Mouse (Mus musculus) hindbrain, embryonic 11.5 days (tissue): ENCODE measurements around the gene Dpf2. TPM values are rescaled to one million over a fixed set of nuclear protein-coding genes. Genes with fewer than 3 reads are reported as not detected.

Source experiments
- ATAC-seq: fragments of 200-750 bp; cut with Nextera tagmentation; 2 replicates; pipeline ENCODE4 v1.8.0; 2017; ENCODE audit warnings: mild to moderate bottlenecking, moderate TSS enrichment, moderate library complexity; ENCODE audit not compliant: low FRiP score
- DNase-seq: peaks from one replicate; pipeline ENCODE4 v3.0.0-alpha.2; 2015; ENCODE audit warnings: low spot score
- H3K27ac ChIP-seq: fragments of 300-500 bp; sonication (generic); 2 replicates; pipeline ENCODE4 v1.5.1; 2014; ENCODE audit warnings: mild to moderate bottlenecking, low read depth, low read length
- H3K27me3 ChIP-seq: fragments of 300-500 bp; sonication (generic); 2 replicates; pipeline ENCODE4 v1.6.1; 2014; ENCODE audit warnings: mild to moderate bottlenecking, low read length, moderate library complexity, mixed read lengths; ENCODE audit not compliant: control insufficient read depth, insufficient read depth
- H3K36me3 ChIP-seq: fragments of 300-500 bp; sonication (generic); 2 replicates; pipeline ENCODE4 v1.6.1; 2014; ENCODE audit warnings: mild to moderate bottlenecking, low read length, moderate library complexity, mixed read lengths; ENCODE audit not compliant: control insufficient read depth, insufficient read depth
- H3K4me1 ChIP-seq: fragments of 300-500 bp; sonication (generic); replicated peaks from 2 replicates; pipeline ENCODE4 v1.6.1; 2014; ENCODE audit warnings: low read length, mixed read lengths; ENCODE audit not compliant: control insufficient read depth, insufficient read depth
- H3K4me2 ChIP-seq: fragments of 300-500 bp; sonication (generic); replicated peaks from 2 replicates; pipeline ENCODE4 v1.6.1; 2014; ENCODE audit warnings: mild to moderate bottlenecking, low read depth, low read length
- H3K4me3 ChIP-seq: fragments of 300-500 bp; sonication (generic); 2 replicates; pipeline ENCODE4 v1.5.1; 2014; ENCODE audit warnings: low read depth, low read length
- H3K9ac ChIP-seq: fragments of 300-500 bp; sonication (generic); 2 replicates; pipeline ENCODE4 v1.6.1; 2014; ENCODE audit warnings: low read depth, low read length
- H3K9me3 ChIP-seq: fragments of 300-500 bp; sonication (generic); 2 replicates; pipeline ENCODE4 v1.6.1; 2016; ENCODE audit warnings: low read length; ENCODE audit not compliant: control insufficient read depth
- WGBS: fragments of 180-500 bp; shearing (Covaris S2); extraction: QIAGEN DNeasy Blood & Tissue Kit; methylation state at CpG from one replicate; pipeline ENCODE4 v1.1.7; 2014; 5-methylcytosine and 5-hydroxymethylcytosine counted together
- polyA plus RNA-seq: library from polyadenylated mRNA; unstranded; fragments of >200 nt; fragmentation: Nextera tagmentation; extraction: Ambion mirVana; gene quantifications from 2 replicates; pipeline ENCODE4 v1.2.1, GENCODE M21; 2014

The Dpf2 gene
- polyA plus RNA-seq, 1 experiment from 2014 or later: 154 TPM

- H3K9ac ChIP-seq: peak overlapping the region; percentile 37
- WGBS: 2% methylated on average over 7 of the region's 7 CpGs
- H3K4me3 ChIP-seq: no peak overlapping the region
- 0 out of 2 replicates have a peak overlapping the region, but pooled peaks have one; percentile 7 for H3K4me2 ChIP-seq
- H3K9me3 ChIP-seq: no peaks in the 10 kb centered on the region
- H3K27me3 ChIP-seq: no peaks in the 10 kb centered on the region
- peak overlapping the region; percentile 62 for H3K27ac ChIP-seq
- DNase-seq: peak; percentile 60
- H3K36me3 ChIP-seq: no peaks in the 10 kb centered on the region
- peak; percentile 57 for ATAC-seq
- H3K4me1 ChIP-seq: peaks cover 4% of the 10 kb centered on the region; the same call in 1 of the 2 replicates
Observed at GRCm38 (mm10) chr19:5871273-5871672, 41.5 kb downstream of the Dpf2 start.

GRCm38 (mm10) chr19:5868096-5868495, 44.7 kb downstream of the Dpf2 start:
- WGBS: 85% methylated on average over 6 of the region's 6 CpGs
- H3K36me3 ChIP-seq: peaks cover 2% of the 10 kb centered on the region; the same call in 1 of the 2 replicates
- H3K4me2 ChIP-seq: no peak overlapping the region
- H3K4me1 ChIP-seq: 0 out of 2 replicates have a peak, but pooled peaks cover 2% of the 10 kb centered on the region
- no peak for ATAC-seq
- no peaks in the 10 kb centered on the region for H3K27me3 ChIP-seq
- no peak overlapping the region for H3K9ac ChIP-seq
- H3K4me3 ChIP-seq: no peak overlapping the region
- no peak for DNase-seq
- H3K9me3 ChIP-seq: no peaks in the 10 kb centered on the region
- no peak overlapping the region for H3K27ac ChIP-seq

GRCm38 (mm10) chr19:5864710-5865398, 48.0 kb downstream of the Dpf2 start:
- WGBS: 93% methylated on average over 20 of the region's 20 CpGs
- H3K9ac ChIP-seq: no peak overlapping the region
- H3K4me2 ChIP-seq: no peak overlapping the region
- H3K4me3 ChIP-seq: no peak overlapping the region
- H3K4me1 ChIP-seq: no peaks in the 10 kb centered on the region
- peaks cover 22% of the 10 kb centered on the region for H3K36me3 ChIP-seq
- DNase-seq: no peak
- no peak overlapping the region for H3K27ac ChIP-seq
- H3K27me3 ChIP-seq: no peaks in the 10 kb centered on the region
- H3K9me3 ChIP-seq: no peaks in the 10 kb centered on the region
- ATAC-seq: no peak

- no peaks in the 10 kb centered on the region for H3K27me3 ChIP-seq
- 93% methylated on average over 5 of the region's 5 CpGs for WGBS
- H3K9ac ChIP-seq: no peak overlapping the region
- H3K9me3 ChIP-seq: no peaks in the 10 kb centered on the region
- H3K36me3 ChIP-seq: peaks cover 22% of the 10 kb centered on the region
- no peaks in the 10 kb centered on the region for H3K4me1 ChIP-seq
- DNase-seq: no peak
- H3K4me3 ChIP-seq: no peak overlapping the region
- no peak for ATAC-seq
- no peak overlapping the region for H3K27ac ChIP-seq
- no peak overlapping the region for H3K4me2 ChIP-seq
Observed at GRCm38 (mm10) chr19:5863776-5864175, 49.0 kb downstream of the Dpf2 start.

GRCm38 (mm10) chr19:5862335-5863085, 50.3 kb downstream of the Dpf2 start:
- DNase-seq (no peak), ATAC-seq (no peak)
- Histone ChIP-seq H3K9me3 (no peaks in the 10 kb centered on the region), H3K27me3 (no peaks in the 10 kb centered on the region), H3K36me3 (peaks cover 24% of the 10 kb centered on the region), H3K4me3 (no peak overlapping the region), H3K9ac (no peak overlapping the region), H3K27ac (no peak overlapping the region), H3K4me2 (no peak overlapping the region), H3K4me1 (no peaks in the 10 kb centered on the region)
- WGBS: 93% methylated on average over 14 of the region's 14 CpGs

GRCm38 (mm10) chr19:5856604-5857003, 56.2 kb downstream of the Dpf2 start:
- no peak for ATAC-seq
- H3K36me3 ChIP-seq: peaks cover 12% of the 10 kb centered on the region; the same call in 1 of the 2 replicates

GRCm38 (mm10) chr19:5852035-5852722, 60.6 kb downstream of the Dpf2 start:
- no peaks in the 10 kb centered on the region for H3K9me3 ChIP-seq

More at GRCm38 (mm10) chr19:5856604-5857003, 56.2 kb downstream of the Dpf2 start:
- no peaks in the 10 kb centered on the region for H3K4me1 ChIP-seq
- DNase-seq: no peak
- no peak overlapping the region for H3K27ac ChIP-seq
- H3K4me3 ChIP-seq: no peak overlapping the region
- 78% methylated on average over 9 of the region's 9 CpGs for WGBS
- no peaks in the 10 kb centered on the region for H3K27me3 ChIP-seq
- H3K4me2 ChIP-seq: no peak overlapping the region
- no peaks in the 10 kb centered on the region for H3K9me3 ChIP-seq
- H3K9ac ChIP-seq: no peak overlapping the region

GRCm38 (mm10) chr19:5851481-5851971, 61.3 kb downstream of the Dpf2 start:
- H3K27ac ChIP-seq: no peak overlapping the region
- H3K4me3 ChIP-seq: no peak overlapping the region
- peak overlapping the region; percentile 12; the same call in 1 of the 2 replicates for H3K9ac ChIP-seq
- 78% methylated on average over 5 of the region's 5 CpGs for WGBS
- no peak overlapping the region for H3K4me2 ChIP-seq
- no peaks in the 10 kb centered on the region for H3K9me3 ChIP-seq
- peaks cover 21% of the 10 kb centered on the region for H3K4me1 ChIP-seq
- no peaks in the 10 kb centered on the region for H3K27me3 ChIP-seq
- 0 out of 2 replicates have a peak, but pooled peaks cover 4% of the 10 kb centered on the region for H3K36me3 ChIP-seq
- ATAC-seq: no peak
- no peak for DNase-seq

More at GRCm38 (mm10) chr19:5852035-5852722, 60.6 kb downstream of the Dpf2 start:
- Histone ChIP-seq H3K4me2 (no peak overlapping the region), H3K9ac (no peak overlapping the region), H3K4me3 (no peak overlapping the region), H3K27me3 (no peaks in the 10 kb centered on the region), H3K27ac (no peak overlapping the region), H3K4me1 (peaks cover 18% of the 10 kb centered on the region), H3K36me3 (0 out of 2 replicates have a peak, but pooled peaks cover 4% of the 10 kb centered on the region)
- DNase-seq: no peak
- no peak for ATAC-seq
- 90% methylated on average over 12 of the region's 12 CpGs for WGBS
